Mouse (Mus musculus) adrenal gland, adult (tissue): ENCODE measurements around the gene Cpt2.

Experiments
- DNase-seq, 2 experiments: peaks; one replicate each; pipeline ENCODE4 v3.0.0; 2022 to 2023; ENCODE audit warnings: low spot score in 1 of 2; ENCODE audit not compliant: inconsistent age in 2 of 2

Cpt2 gene

GRCm38 (mm10) chr4:107923145-107923802 lies at the start of gene Cpt2:
Gene Cpt2, minus strand, starts transcription at chr4:107923610.
- peak; percentile 95 to 98 for DNase-seq

- no peak for DNase-seq
Observed at GRCm38 (mm10) chr4:107971162-107971561, 47.8 kb upstream of the Cpt2 start.

- no peak for DNase-seq
Observed at GRCm38 (mm10) chr4:107969781-107970180, 46.4 kb upstream of the Cpt2 start.

- peak in 1 of 2 experiments; percentile 53 for DNase-seq
Observed at GRCm38 (mm10) chr4:107967966-107968682, 44.7 kb upstream of the Cpt2 start, which contains the start of gene Slc1a7. Gene Slc1a7, plus strand, starts transcription at chr4:107968332.

GRCm38 (mm10) chr4:107966416-107967109 lies 43.2 kb upstream of the Cpt2 start:
- no peak for DNase-seq

- no peak for DNase-seq
Observed at GRCm38 (mm10) chr4:107962792-107963191, 39.4 kb upstream of the Cpt2 start.

GRCm38 (mm10) chr4:107962044-107962732 lies 38.8 kb upstream of the Cpt2 start:
- peak; percentile 28 to 69 for DNase-seq

GRCm38 (mm10) chr4:107958487-107958886 lies 35.1 kb upstream of the Cpt2 start:
- DNase-seq = no peak

- no peak for DNase-seq
Observed at GRCm38 (mm10) chr4:107955691-107956090, 32.3 kb upstream of the Cpt2 start.

- DNase-seq = peak in 1 of 2 experiments; percentile 42
Observed at GRCm38 (mm10) chr4:107952845-107953244, 29.4 kb upstream of the Cpt2 start.

- DNase-seq = no peak
Observed at GRCm38 (mm10) chr4:107949918-107950317, 26.5 kb upstream of the Cpt2 start.

- DNase-seq = no peak
Observed at GRCm38 (mm10) chr4:107944141-107944540, 20.7 kb upstream of the Cpt2 start.

DNA sequence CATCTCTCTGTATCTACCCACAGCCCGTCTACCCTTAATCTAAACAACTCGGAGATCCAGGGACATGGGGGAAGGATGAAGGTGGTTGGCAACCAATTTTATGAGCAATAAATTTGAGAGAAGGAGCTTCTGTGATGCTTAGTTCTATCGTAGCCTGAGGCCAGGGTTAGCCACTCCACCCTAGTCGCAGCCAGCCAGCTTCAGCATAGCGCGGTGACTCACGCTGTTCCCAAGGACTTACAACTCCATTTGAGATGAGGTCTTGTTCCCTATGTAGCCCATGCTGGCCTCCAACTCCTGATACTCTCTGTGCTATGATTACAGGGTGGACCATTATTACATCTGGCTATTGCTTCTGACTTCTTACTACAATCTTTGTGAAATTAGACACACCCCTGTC lies 19.3 kb upstream of the Cpt2 start:
- no peak for DNase-seq

DNA sequence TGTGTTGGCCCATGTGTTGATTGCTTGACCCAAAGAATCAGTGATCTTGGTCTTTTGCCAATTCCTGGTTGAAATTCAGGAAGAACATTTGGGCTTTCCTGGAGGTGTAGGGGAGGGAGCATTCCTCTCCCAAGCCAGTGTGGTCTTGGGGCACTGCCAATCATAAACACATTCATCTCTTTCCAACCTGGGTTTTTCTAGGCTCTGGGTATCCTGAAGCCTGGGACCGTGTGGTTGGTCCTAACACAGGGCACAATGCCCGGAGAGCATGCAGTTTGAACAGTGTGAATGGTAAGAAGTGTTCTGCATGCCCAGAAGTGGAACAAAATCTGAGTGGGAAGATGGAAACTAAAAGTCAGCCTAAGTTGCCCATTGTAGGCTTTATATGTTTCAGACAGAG lies 14.7 kb upstream of the Cpt2 start:
- DNase-seq = peak in 1 of 2 experiments; percentile 27

DNA sequence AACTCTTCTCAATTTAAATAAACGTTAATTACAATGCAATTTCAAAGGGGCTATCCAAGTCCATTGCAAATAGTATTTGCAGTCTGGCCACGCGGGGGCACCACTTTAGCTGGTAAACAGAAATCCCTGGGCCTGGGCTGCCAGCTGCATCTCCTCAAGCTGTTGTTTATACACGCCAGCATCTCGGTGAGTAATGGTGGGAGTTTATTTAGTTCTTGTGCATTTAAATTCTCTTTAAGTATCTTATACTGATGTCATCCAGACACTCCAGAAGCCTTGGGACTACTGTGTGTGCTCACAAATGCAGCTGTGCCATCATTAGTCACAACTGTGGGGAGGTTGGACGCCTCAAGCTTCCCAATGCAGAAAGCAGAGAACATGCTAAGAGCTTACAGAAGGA lies 13.9 kb upstream of the Cpt2 start:
- DNase-seq = peak; percentile 50 to 78

DNA sequence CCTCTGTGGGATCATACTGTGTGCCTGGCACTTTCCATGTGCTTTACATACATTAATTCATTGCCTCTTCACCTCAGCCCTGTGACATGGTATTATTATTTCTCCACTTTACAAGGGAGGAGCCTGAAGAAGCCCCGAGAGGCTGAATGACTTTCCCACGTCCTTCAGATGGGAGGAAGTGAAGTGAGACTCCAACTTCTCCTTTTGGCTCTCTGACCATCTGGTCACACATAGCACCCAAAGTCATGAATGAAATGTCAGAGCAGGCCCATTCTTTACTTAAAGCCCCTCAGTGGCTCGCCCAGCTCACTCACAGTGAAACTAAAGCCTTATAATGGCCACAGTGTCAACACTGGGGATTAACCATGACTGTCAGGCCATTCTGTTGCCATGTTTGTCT lies 11.8 kb upstream of the Cpt2 start:
- DNase-seq = no peak

DNA sequence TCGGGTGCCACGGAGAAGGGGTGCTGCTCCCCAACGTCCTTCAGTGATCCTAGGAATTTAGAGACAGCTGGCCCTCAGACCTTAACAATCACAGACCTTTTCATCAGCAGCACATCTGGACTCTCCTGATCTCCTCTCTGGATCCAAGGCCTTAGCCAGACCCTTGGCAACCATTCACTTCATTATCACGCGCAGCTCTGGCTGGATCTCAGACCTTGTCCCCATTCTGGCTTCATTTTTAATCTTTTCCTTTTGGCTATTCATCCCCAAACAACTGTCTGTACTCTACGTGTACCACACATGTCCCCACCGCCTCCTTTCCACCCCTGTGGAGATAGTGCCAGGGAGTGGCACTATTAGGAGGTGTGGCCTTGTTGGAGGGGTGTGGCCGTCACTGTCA lies 9.8 kb upstream of the Cpt2 start:
- no peak for DNase-seq

GRCm38 (mm10) chr4:107931453-107931852 lies 8.0 kb upstream of the Cpt2 start:
- DNase-seq = no peak

- DNase-seq = no peak
Observed at GRCm38 (mm10) chr4:107928726-107929125, 5.3 kb upstream of the Cpt2 start.

DNA sequence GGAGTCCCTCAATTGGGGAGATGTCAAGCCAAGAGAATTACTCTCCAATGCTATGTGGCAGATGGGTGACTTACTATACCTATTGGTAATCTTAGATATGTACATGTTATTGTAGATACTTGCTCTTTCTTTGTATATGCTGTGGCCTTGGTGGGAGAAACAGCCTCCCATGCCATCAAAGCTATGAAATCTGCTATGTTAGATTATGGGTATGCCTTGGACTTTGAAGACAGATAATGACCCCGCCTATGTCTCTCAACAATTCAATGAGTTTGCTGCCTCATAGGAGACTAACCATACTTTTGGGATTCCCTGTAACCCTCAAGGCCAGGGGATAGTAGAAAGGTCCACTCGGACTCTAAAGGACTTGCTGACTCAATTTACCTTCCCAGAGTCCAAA lies 4.9 kb upstream of the Cpt2 start:
- no peak for DNase-seq

- DNase-seq = no peak
Observed at GRCm38 (mm10) chr4:107923803-107924194, 389 bp upstream of the Cpt2 start.
